Mouse (Mus musculus) retina, postnatal 7 days (tissue): ENCODE measurements at regions not wholly inside any gene's neighbourhood (a gene's known extent, or its start where the extent isn't known, plus 50 kb on each side); places are given as distances from the start of the nearest gene placed in this dataset.
A peak's percentile ranks its signal among the peaks of the same experiment; 100 is the strongest.

ENCODE experiments used
- DNase-seq: peaks from one replicate; pipeline ENCODE4 v3.0.0-alpha.2; 2012; ENCODE audit warnings: low read depth, low spot score

GRCm38 (mm10) chr9:5822234-5822633 is 346.1 kb upstream of the Pdgfd start:
- no peak for DNase-seq

GRCm38 (mm10) chr9:5828871-5829270 is 339.5 kb upstream of the Pdgfd start:
- no peak for DNase-seq

- no peak for DNase-seq
These were observed 326.0 kb upstream of the Pdgfd start for GRCm38 (mm10) chr9:5842381-5842780.

GRCm38 (mm10) chr9:5879725-5880124 is 288.7 kb upstream of the Pdgfd start:
- no peak for DNase-seq

GRCm38 (mm10) chr9:5922526-5922925 is 245.9 kb upstream of the Pdgfd start:
- no peak for DNase-seq

- no peak for DNase-seq
These were observed 240.1 kb upstream of the Pdgfd start for GRCm38 (mm10) chr9:5928166-5928850.

- DNase-seq, result peak; percentile 13
These were observed 196.1 kb upstream of the Pdgfd start for GRCm38 (mm10) chr9:5972292-5972691.
